12 mouse cellular contexts compared by ENCODE assay signal in the genomic region with DNA sequence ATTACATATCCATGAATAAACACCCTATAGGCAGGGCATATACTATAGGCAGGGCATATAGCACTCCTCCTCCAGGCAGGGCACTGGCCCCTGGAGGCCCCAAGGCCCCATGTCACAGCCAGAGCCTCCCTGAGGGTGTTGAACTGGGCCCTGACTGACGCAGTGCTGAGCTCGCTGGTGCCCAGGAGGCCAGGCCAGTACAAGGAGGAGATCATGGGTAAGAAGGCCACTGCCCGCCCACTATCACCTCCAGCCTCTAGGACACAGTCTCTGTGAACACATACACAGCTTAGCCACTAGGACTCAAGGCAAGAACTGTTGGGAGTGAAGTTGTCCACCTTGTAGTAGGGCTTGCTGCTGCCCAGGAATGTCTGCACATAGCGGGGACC. TPM values are rescaled to one million over a fixed set of nuclear protein-coding genes. Genes with fewer than 3 reads are reported as not detected.
DNase-seq lines count a peak whose midpoint lies in the region; ATAC-seq and TF ChIP-seq lines count a peak whose summit lies in the region.
"Had no signal": no experiment of that assay in that cellular context is flagged by ENCODE, and none has a peak within 500 bp of the region (broad histone marks: within the 10 kb centered on the region; RNA-seq: fewer than 3 reads in every experiment).

No protein-coding gene starts in this region.

- H3K27me3 ChIP-seq in hindbrain, embryonic 10.5 days (ENCODE audit: insufficient read depth, poor library complexity, severe bottlenecking) = no peaks in the 10 kb centered on the region
- no peaks in the 10 kb centered on the region for H3K27me3 ChIP-seq in hindbrain, embryonic 13.5 days
- H3K27me3 ChIP-seq in MEL (ENCODE audit: control insufficient read depth in 1 of 2, insufficient read depth in 2 of 2, low read length in 2 of 2) = no peaks in the 10 kb centered on the region
- H3K27me3 ChIP-seq in liver, embryonic 13.5 days = no peaks in the 10 kb centered on the region

- no peak overlapping the region for H3K9ac ChIP-seq in hindbrain, embryonic 13.5 days
- H3K9ac ChIP-seq in MEL (ENCODE audit: control insufficient read depth, low read depth, low read length, poor library complexity, severe bottlenecking) = no peak overlapping the region
- peak overlapping the region; percentile 83 for H3K9ac ChIP-seq in liver, embryonic 13.5 days

- H3K79me2 ChIP-seq in MEL (ENCODE audit: control insufficient read depth, insufficient read depth, low read length, poor library complexity) = peaks cover 36% of the 10 kb centered on the region

- H3K4me1 ChIP-seq in hindbrain, embryonic 10.5 days (replicated peaks) = peaks cover 35% of the 10 kb centered on the region
- H3K4me1 ChIP-seq in hindbrain, embryonic 13.5 days (replicated peaks) = peaks cover 53% of the 10 kb centered on the region
- H3K4me1 ChIP-seq in MEL (ENCODE audit: control insufficient read depth in 1 of 2, insufficient read depth in 2 of 2, low read length in 2 of 2) = peaks cover 20 to 35% of the 10 kb centered on the region in 2 experiments
- peaks cover 99% of the 10 kb centered on the region for H3K4me1 ChIP-seq in liver, embryonic 13.5 days (replicated peaks)

- H3K36me3 ChIP-seq in hindbrain, embryonic 10.5 days = peaks cover 71% of the 10 kb centered on the region
- H3K36me3 ChIP-seq in hindbrain, embryonic 13.5 days = peaks cover 27% of the 10 kb centered on the region
- peaks cover 20 to 21% of the 10 kb centered on the region in 2 experiments for H3K36me3 ChIP-seq in MEL (ENCODE audit: control insufficient read depth in 1 of 2, insufficient read depth in 2 of 2, low read length in 2 of 2)
- peaks cover 78% of the 10 kb centered on the region for H3K36me3 ChIP-seq in liver, embryonic 13.5 days

- no peak overlapping the region for H3K4me3 ChIP-seq in hindbrain, embryonic 10.5 days
- no peak overlapping the region for H3K4me3 ChIP-seq in hindbrain, embryonic 13.5 days
- no peak overlapping the region for H3K4me3 ChIP-seq in MEL (ENCODE audit: control insufficient read depth in 1 of 2, insufficient read depth in 1 of 2, low read depth in 2 of 2, low read length in 2 of 2)
- peak overlapping the region; percentile 37 for H3K4me3 ChIP-seq in liver, embryonic 13.5 days (replicated peaks)

- no peak for TF ChIP-seq CTCF in MEL (IDR thresholded peaks at IDR 0.05 in 2 of 3, conservative IDR thresholded peaks at IDR 0.05 in 1 of 3; ENCODE audit: control insufficient read depth in 1 of 3, insufficient read depth in 1 of 3, low read depth in 2 of 3, low read length in 3 of 3, poor library complexity in 1 of 3, severe bottlenecking in 1 of 3)

- no peak for TF ChIP-seq POLR2A in MEL (IDR thresholded peaks at IDR 0.05; ENCODE audit: control insufficient read depth in 1 of 2, insufficient read depth in 1 of 2, low read depth in 1 of 2, low read length in 2 of 2, poor library complexity in 1 of 2)

- no peak for TF ChIP-seq EP300 in MEL (IDR thresholded peaks at IDR 0.05; ENCODE audit: low read depth in 1 of 2, low read length in 2 of 2)

- H3K27ac ChIP-seq in hindbrain, embryonic 10.5 days = peak overlapping the region; percentile 19; the same call in 1 of the 2 replicates
- H3K27ac ChIP-seq in hindbrain, embryonic 13.5 days = no peak overlapping the region
- peak overlapping the region; percentile 5 for H3K27ac ChIP-seq in MEL (ENCODE audit: control insufficient read depth, low read depth, low read length)
- H3K27ac ChIP-seq in liver, embryonic 13.5 days = peak overlapping the region; percentile 99

- no peak for ATAC-seq in hindbrain, embryonic 13.5 days (ENCODE audit: low FRiP score)
- ATAC-seq in liver, embryonic 13.5 days (ENCODE audit: low read depth) = peak; percentile 76

- H3K4me2 ChIP-seq in hindbrain, embryonic 13.5 days = no peak overlapping the region
- peak overlapping the region; percentile 71 for H3K4me2 ChIP-seq in liver, embryonic 13.5 days

- no peak for DNase-seq in hindbrain, embryonic 10.5 days (ENCODE audit: low spot score)
- peak; percentile 32 for DNase-seq in MEL (ENCODE audit: low read depth, low spot score)
- DNase-seq in c-Kit-positive CD71-positive TER-119-positive erythroid progenitor cells, embryonic 14.5 days (ENCODE audit: low spot score) = peak; percentile 72
- DNase-seq in liver, embryonic 13.5 days = peak; percentile 56
- DNase-seq in embryo, embryonic 10.5 days (ENCODE audit: low spot score) = no peak
- DNase-seq in kidney, adult 8-10 months = no peak
- DNase-seq: adrenal gland, adult 8-10 months; cerebellum, postnatal 36 days; kidney, postnatal 14 days; left cerebral cortex, postnatal 4 days; thymus, postnatal 25 days had no signal

- 89% methylated on average over 4 of the region's 4 CpGs for WGBS in hindbrain, embryonic 10.5 days
- WGBS in hindbrain, embryonic 13.5 days = 81% methylated on average over 4 of the region's 4 CpGs
- WGBS in liver, embryonic 13.5 days (ENCODE audit: insufficient replicate concordance) = 41% methylated on average over 4 of the region's 4 CpGs

- TF ChIP-seq RAD21 in MEL (IDR thresholded peaks at IDR 0.05; ENCODE audit: low read depth, low read length) = no peak

- H3K9me3 ChIP-seq in hindbrain, embryonic 10.5 days = no peaks in the 10 kb centered on the region
- no peaks in the 10 kb centered on the region for H3K9me3 ChIP-seq in hindbrain, embryonic 13.5 days
- no peaks in the 10 kb centered on the region for H3K9me3 ChIP-seq in MEL (replicated peaks; ENCODE audit: insufficient read depth, low read length)
- H3K9me3 ChIP-seq in liver, embryonic 13.5 days (replicated peaks) = no peaks in the 10 kb centered on the region

TF ChIP-seq in MEL, 35 proteins besides CTCF, POLR2A, EP300 and RAD21:
- TF ChIP-seq USF1 (IDR thresholded peaks at IDR 0.05; ENCODE audit: low read depth, low read length) = no peak
- TF ChIP-seq MYC (IDR thresholded peaks at IDR 0.05; ENCODE audit: low read depth, low read length) = no peak
- TF ChIP-seq TBP (IDR thresholded peaks at IDR 0.05; ENCODE audit: low read depth, low read length) = no peak
- TF ChIP-seq NRF1 (IDR thresholded peaks at IDR 0.05; ENCODE audit: insufficient read depth, low read depth, low read length, poor library complexity, severe bottlenecking) = no peak
- no peak for TF ChIP-seq ETS1 (IDR thresholded peaks at IDR 0.05; ENCODE audit: low read depth, low read length)
- TF ChIP-seq CHD1 (IDR thresholded peaks at IDR 0.05; ENCODE audit: low read depth, low read length) = no peak
- no peak for TF ChIP-seq MAFK (IDR thresholded peaks at IDR 0.05; ENCODE audit: borderline replicate concordance, low read depth, low read length)
- no peak for TF ChIP-seq GATA1 (IDR thresholded peaks at IDR 0.05; ENCODE audit: low read depth, low read length)
- no peak for TF ChIP-seq SIN3A (IDR thresholded peaks at IDR 0.05; ENCODE audit: low read length)
- TF ChIP-seq ZC3H11A (IDR thresholded peaks at IDR 0.05; ENCODE audit: low read depth, low read length) = no peak
- TF ChIP-seq TAL1 (IDR thresholded peaks at IDR 0.05; ENCODE audit: low read length) = no peak
- no peak for TF ChIP-seq ZKSCAN1 (IDR thresholded peaks at IDR 0.05; ENCODE audit: low read depth, low read length)
- no peak for TF ChIP-seq POLR2AphosphoS2 (IDR thresholded peaks at IDR 0.05; ENCODE audit: low read length)
- no peak for TF ChIP-seq CHD2 (IDR thresholded peaks at IDR 0.05; ENCODE audit: low read length)
- no peak for TF ChIP-seq MEF2A (IDR thresholded peaks at IDR 0.05; ENCODE audit: extremely low read depth, insufficient replicate concordance, low read depth, low read length, poor library complexity, severe bottlenecking)
- no peak for TF ChIP-seq JUND (IDR thresholded peaks at IDR 0.05; ENCODE audit: low read depth, low read length)
- TF ChIP-seq MAZ (IDR thresholded peaks at IDR 0.05; ENCODE audit: low read depth, low read length) = no peak
- TF ChIP-seq KAT2A (conservative IDR thresholded peaks at IDR 0.05; ENCODE audit: low read depth, low read length) = no peak

RNA-seq across cellular contexts. Expression of a gene that starts 22.5 kb away (rescaled TPM):
- 5.2 and 6.2 TPM in 2 replicates for polyA plus RNA-seq in hindbrain, embryonic 10.5 days (2016; fragmentation: Nextera tagmentation; extraction: Ambion mirVana)
- 9.3 and 10.0 TPM in 2 replicates for polyA plus RNA-seq in hindbrain, embryonic 13.5 days (2015; fragmentation: Nextera tagmentation; extraction: Ambion mirVana)
- 30.3 and 33.0 TPM in 2 replicates for total RNA-seq in MEL (2012; rRNA removed)
- 10 to 100 TPM; 45.7 to 52.0 TPM for polyA plus RNA-seq in MEL (2012; ENCODE audit: insufficient read depth in 1 of 2, insufficient read length in 2 of 2, low read depth in 1 of 2, low replicate concordance in 2 of 2, missing spikeins in 1 of 2)
- 4.6 and 6.1 TPM in 2 replicates for polyA plus RNA-seq in liver, embryonic 13.5 days (2015; fragmentation: Nextera tagmentation; extraction: Ambion mirVana)

Comparison
In these comparisons a context has a peak if more than half of its experiments do, and no peak if none do; other contexts are left out.
1. DNase-seq: peak in MEL (single experiment), c-Kit-positive CD71-positive TER-119-positive erythroid progenitor cells, embryonic 14.5 days (single experiment) and liver, embryonic 13.5 days (single experiment); none in hindbrain, embryonic 10.5 days (single experiment), embryo, embryonic 10.5 days (single experiment) and kidney, adult 8-10 months (0 of 2).